Mouse (Mus musculus) C2C12 (cell line): ENCODE measurements around the gene Lrtm2. TPM values are rescaled to one million over a fixed set of nuclear protein-coding genes. Genes with fewer than 3 reads are reported as not detected.
"Not testable (repeated sequence)": the region's sequence is repeated elsewhere in the genome, so short reads cannot be mapped to it uniquely, and the experiment has no call there.

Experiments
- H3K27me3 ChIP-seq: one replicate; pipeline ENCODE4 v1.6.1; 2011; ENCODE audit not compliant: control insufficient read depth, insufficient read depth, insufficient read length
- H3K36me3 ChIP-seq: one replicate; pipeline ENCODE4 v1.6.1; 2011; ENCODE audit not compliant: control insufficient read depth, insufficient read depth
- H3K4me3 ChIP-seq: one replicate; pipeline ENCODE4 v1.5.1; 2011; ENCODE audit warnings: mild to moderate bottlenecking, control low read depth; ENCODE audit not compliant: poor library complexity, insufficient read depth, severe bottlenecking
- H3K79me2 ChIP-seq: one replicate; pipeline ENCODE4 v1.6.1; 2011; ENCODE audit not compliant: control insufficient read depth, insufficient read depth
- H3K79me3 ChIP-seq: one replicate; pipeline ENCODE4 v1.6.1; 2011; ENCODE audit warnings: low read depth, control low read depth
- H3ac ChIP-seq: one replicate; pipeline ENCODE3; 2011; ENCODE audit warnings: low read depth; ENCODE audit not compliant: control insufficient read depth, insufficient read length
- CEBPB ChIP-seq: IDR thresholded peaks from one replicate; pipeline ENCODE4 v1.6.1; 2011; ENCODE audit warnings: low read depth, mild to moderate bottlenecking, control low read depth, moderate library complexity
- CTCF ChIP-seq: IDR thresholded peaks from one replicate; pipeline ENCODE4 v1.5.1; 2011; ENCODE audit not compliant: control insufficient read depth, insufficient read depth, insufficient read length
- FOSL1 ChIP-seq: IDR thresholded peaks from one replicate; pipeline ENCODE4 v1.8.0; 2011; ENCODE audit warnings: mild to moderate bottlenecking, low read length; ENCODE audit not compliant: poor library complexity, insufficient read depth, severe bottlenecking
- MAX ChIP-seq: IDR thresholded peaks from one replicate; pipeline ENCODE4 v1.6.1; 2011; ENCODE audit warnings: mild to moderate bottlenecking, control low read depth
- MYOD1 ChIP-seq: IDR thresholded peaks from one replicate; pipeline ENCODE4 v1.6.1; 2011; ENCODE audit warnings: low read depth; ENCODE audit not compliant: control insufficient read depth, insufficient read length
- MYOG ChIP-seq: IDR thresholded peaks from one replicate; pipeline ENCODE4 v1.6.1; 2011; ENCODE audit not compliant: control insufficient read depth, insufficient read length; ENCODE audit errors: extremely low read depth
- USF1 ChIP-seq: IDR thresholded peaks from one replicate; pipeline ENCODE4 v1.6.1; 2011; ENCODE audit warnings: low read depth, mild to moderate bottlenecking, control low read depth, moderate library complexity
- polyA plus RNA-seq: library from polyadenylated mRNA; unstranded; fragments of >200 nt; fragmentation: generic; extraction: Trizol; gene quantifications from one replicate; pipeline ENCODE4 v1.2.1, GENCODE M21; 2012; ENCODE audit warnings: missing spikeins

Gene Lrtm2
- polyA plus RNA-seq, 1 experiment = not detected

GRCm38 (mm10) chr6:119371624-119372023 lies 41.1 kb upstream of the Lrtm2 start:
- peaks cover 61% of the 10 kb centered on the region for H3K79me2 ChIP-seq
- peaks cover 17% of the 10 kb centered on the region for H3K36me3 ChIP-seq
- no peak overlapping the region for H3K4me3 ChIP-seq
- H3K27me3 ChIP-seq = no peaks in the 10 kb centered on the region
- TF ChIP-seq USF1 (no peak), CTCF (no peak), CEBPB (no peak), MAX (no peak), MYOG (no peak), MYOD1 (no peak), FOSL1 (no peak)
- no peak overlapping the region for H3ac ChIP-seq
- peaks cover 12% of the 10 kb centered on the region for H3K79me3 ChIP-seq

- no peak for TF ChIP-seq MYOG
- Histone ChIP-seq H3K36me3 (peaks cover 46% of the 10 kb centered on the region), H3K4me3 (no peak overlapping the region), H3K79me3 (no peaks in the 10 kb centered on the region), H3ac (no peak overlapping the region), H3K79me2 (peaks cover 19% of the 10 kb centered on the region), H3K27me3 (no peaks in the 10 kb centered on the region)
Observed at GRCm38 (mm10) chr6:119367382-119367781, 36.8 kb upstream of the Lrtm2 start.

- H3K4me3 ChIP-seq, H3K27me3 ChIP-seq, H3K79me3 ChIP-seq, H3ac ChIP-seq: not testable (repeated sequence)
- peaks cover 46% of the 10 kb centered on the region for H3K36me3 ChIP-seq
- H3K79me2 ChIP-seq = peaks cover 14% of the 10 kb centered on the region
Observed at GRCm38 (mm10) chr6:119366800-119367199, 36.2 kb upstream of the Lrtm2 start.

- H3ac ChIP-seq = no peak overlapping the region
- no peaks in the 10 kb centered on the region for H3K79me3 ChIP-seq
- H3K36me3 ChIP-seq = peaks cover 52% of the 10 kb centered on the region
- H3K27me3 ChIP-seq = no peaks in the 10 kb centered on the region
- no peak for TF ChIP-seq MYOD1
- no peak for TF ChIP-seq MYOG
- TF ChIP-seq CTCF = no peak
- no peak overlapping the region for H3K4me3 ChIP-seq
- H3K79me2 ChIP-seq = no peaks in the 10 kb centered on the region
Observed at GRCm38 (mm10) chr6:119363593-119363992, 33.0 kb upstream of the Lrtm2 start.

GRCm38 (mm10) chr6:119360925-119361702 lies 30.5 kb upstream of the Lrtm2 start:
- Histone ChIP-seq H3K79me2 (no peaks in the 10 kb centered on the region), H3K36me3 (peaks cover 52% of the 10 kb centered on the region), H3ac (no peak overlapping the region), H3K27me3 (no peaks in the 10 kb centered on the region), H3K4me3 (no peak overlapping the region), H3K79me3 (no peaks in the 10 kb centered on the region)
- no peak for TF ChIP-seq USF1

- not testable (repeated sequence) for H3ac ChIP-seq, H3K27me3 ChIP-seq, H3K79me2 ChIP-seq, H3K79me3 ChIP-seq, H3K4me3 ChIP-seq
- peaks cover 52% of the 10 kb centered on the region for H3K36me3 ChIP-seq
Observed at GRCm38 (mm10) chr6:119360250-119360649, 29.7 kb upstream of the Lrtm2 start.

- Histone ChIP-seq H3K36me3 (peaks cover 54% of the 10 kb centered on the region), H3K79me2 (no peaks in the 10 kb centered on the region), H3K4me3 (no peak overlapping the region), H3K79me3 (no peaks in the 10 kb centered on the region), H3K27me3 (no peaks in the 10 kb centered on the region), H3ac (no peak overlapping the region)
- no peak for TF ChIP-seq CTCF
- no peak for TF ChIP-seq FOSL1
- TF ChIP-seq CEBPB = no peak
- no peak for TF ChIP-seq MYOD1
- TF ChIP-seq USF1 = no peak
- no peak for TF ChIP-seq MAX
- no peak for TF ChIP-seq MYOG
Observed at GRCm38 (mm10) chr6:119358020-119358571, 27.5 kb upstream of the Lrtm2 start.
